Comparison of ENCODE assay signal across 24 mouse cellular contexts in the genomic region with DNA sequence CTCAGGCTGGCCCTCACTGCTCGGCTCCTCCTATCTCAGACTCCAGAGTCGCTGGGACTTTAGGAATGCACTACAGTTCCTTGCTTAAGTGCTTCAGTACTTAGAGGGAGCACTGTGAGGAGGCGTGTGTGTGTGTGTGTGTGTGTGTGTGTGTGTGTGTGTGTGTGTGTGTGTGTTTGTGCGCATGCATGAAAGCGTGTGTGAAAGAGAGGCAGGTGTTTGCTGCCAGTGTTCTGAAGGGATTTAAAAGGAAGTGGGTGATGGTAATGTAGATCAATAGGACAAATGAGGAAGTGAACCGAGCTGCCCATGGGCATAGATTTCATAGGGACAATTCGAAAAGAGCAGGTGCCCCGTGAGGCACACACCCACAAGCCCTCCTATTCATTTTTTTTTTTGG. TPM values are rescaled to one million over a fixed set of nuclear protein-coding genes. Genes with fewer than 3 reads are reported as not detected.
A peak's percentile ranks its signal among the peaks of the same experiment; 100 is the strongest.
DNase-seq lines count a peak whose midpoint lies in the region; ATAC-seq and TF ChIP-seq lines count a peak whose summit lies in the region.
"Had no signal": no experiment of that assay in that cellular context is flagged by ENCODE, and none has a peak within 500 bp of the region (broad histone marks: within the 10 kb centered on the region; RNA-seq: fewer than 3 reads in every experiment).

No protein-coding gene starts in this region.

- no peaks in the 10 kb centered on the region for H3K27me3 ChIP-seq in splenic B cell, adult 2 months (ENCODE audit: control insufficient read depth, insufficient read depth, low read length, poor library complexity, severe bottlenecking)
- no peaks in the 10 kb centered on the region for H3K27me3 ChIP-seq in midbrain, postnatal 0 days (ENCODE audit: insufficient read depth, low read length)
- H3K27me3 ChIP-seq: embryonic facial prominence, embryonic 15.5 days; hindbrain, embryonic 12.5 days; neural tube, embryonic 13.5 days had no signal

- peak; percentile 18 to 33; a peak in 2 of 4 replicates for ATAC-seq in hematopoietic stem cell, adult 5-6 weeks (replicated peaks in 1 of 2; ENCODE audit: insufficient read depth in 1 of 2, low FRiP score in 2 of 2, low TSS enrichment in 1 of 2, low read depth in 1 of 2, poor library complexity in 2 of 2, severe bottlenecking in 2 of 2)
- no peak for ATAC-seq in midbrain, postnatal 0 days (ENCODE audit: low FRiP score)

- no peak overlapping the region for H3K27ac ChIP-seq in midbrain, postnatal 0 days (ENCODE audit: low read depth, low read length)
- H3K27ac ChIP-seq: embryonic facial prominence, embryonic 15.5 days; gastrocnemius, adult 2 months; hindbrain, embryonic 12.5 days; left cerebral cortex, adult 2 months; limb, embryonic 10.5 days; midbrain, embryonic 10.5 days; neural tube, embryonic 13.5 days had no signal

- no peak for TF ChIP-seq CTCF in midbrain, postnatal 0 days (IDR thresholded peaks at IDR 0.05)

- 72% methylated on average over 8 of the region's 8 CpGs for WGBS in midbrain, postnatal 0 days

- DNase-seq in A20 (ENCODE audit: low read depth, low spot score) = peak; percentile 81
- peak; percentile 35 for DNase-seq in CD4-positive, CD25-positive, alpha-beta regulatory T cell, adult 2 months (ENCODE audit: low read depth, low spot score)
- DNase-seq in splenic B cell, adult 2 months (ENCODE audit: low read depth, low spot score) = peak; percentile 64
- DNase-seq in cerebellum, adult 11-12 months = no peak
- DNase-seq in cerebellum, adult 9-10 months = no peak
- DNase-seq in midbrain, postnatal 0 days (ENCODE audit: low spot score) = no peak
- no peak for DNase-seq in lung, postnatal 25 days (ENCODE audit: low spot score)
- DNase-seq: adrenal gland, postnatal 36 days; cerebellum, postnatal 10 days; gastrocnemius, adult 2 months; heart, postnatal 10 days; kidney, adult 9 months; kidney, postnatal 25 days; lung, adult 18-20 months; lung, postnatal 36 days had no signal

- H3K9me3 ChIP-seq in midbrain, postnatal 0 days (ENCODE audit: low read length) = no peaks in the 10 kb centered on the region
- H3K9me3 ChIP-seq: embryonic facial prominence, embryonic 15.5 days; hindbrain, embryonic 12.5 days; limb, embryonic 10.5 days; midbrain, embryonic 10.5 days; neural tube, embryonic 13.5 days had no signal

- no peak overlapping the region for H3K4me3 ChIP-seq in midbrain, postnatal 0 days (ENCODE audit: low read depth, low read length)
- H3K4me3 ChIP-seq: embryonic facial prominence, embryonic 15.5 days; gastrocnemius, adult 2 months; hindbrain, embryonic 12.5 days; left cerebral cortex, adult 2 months; limb, embryonic 10.5 days; midbrain, embryonic 10.5 days; neural tube, embryonic 13.5 days had no signal

- no peak overlapping the region for H3K4me2 ChIP-seq in midbrain, postnatal 0 days (ENCODE audit: low read depth, low read length, poor library complexity, severe bottlenecking)
- H3K4me2 ChIP-seq: embryonic facial prominence, embryonic 15.5 days; heart, embryonic 11.5 days; hindbrain, embryonic 12.5 days; neural tube, embryonic 13.5 days had no signal

- no peak overlapping the region for H3K9ac ChIP-seq in midbrain, postnatal 0 days (replicated peaks; ENCODE audit: low read length, poor library complexity, severe bottlenecking)
- H3K9ac ChIP-seq: embryonic facial prominence, embryonic 15.5 days; hindbrain, embryonic 12.5 days; neural tube, embryonic 13.5 days had no signal

- no peaks in the 10 kb centered on the region for H3K4me1 ChIP-seq in midbrain, postnatal 0 days (ENCODE audit: insufficient read depth, low read length)

- H3K36me3 ChIP-seq in splenic B cell, adult 2 months (ENCODE audit: control insufficient read depth, insufficient read depth, low read length, poor library complexity, severe bottlenecking) = no peaks in the 10 kb centered on the region
- H3K36me3 ChIP-seq in midbrain, postnatal 0 days (ENCODE audit: insufficient read depth, low read length) = no peaks in the 10 kb centered on the region
- H3K36me3 ChIP-seq: embryonic facial prominence, embryonic 15.5 days; hindbrain, embryonic 12.5 days; limb, embryonic 10.5 days; midbrain, embryonic 10.5 days; neural tube, embryonic 13.5 days had no signal

RNA-seq across cellular contexts. Expression of gene Lpar5, which starts 6.1 kb away (rescaled TPM):
- 8.0 and 8.8 TPM in 2 replicates for total RNA-seq in hematopoietic stem cell, adult 5-6 weeks (2017)
- 0.90 and 1.7 TPM in 2 replicates for total RNA-seq in midbrain, postnatal 0 days (2014; rRNA removed)
- 0.52 and 0.71 TPM in 2 replicates for polyA plus RNA-seq in midbrain, postnatal 0 days (2015; fragmentation: Nextera tagmentation; extraction: Ambion mirVana)
- total RNA-seq: gastrocnemius, adult 2 months; liver, adult 2 months had no signal

RNA-seq across cellular contexts. Expression of gene Chd4, which starts 22.0 kb away (rescaled TPM):
- 499 and 599 TPM in 2 replicates for total RNA-seq in hematopoietic stem cell, adult 5-6 weeks (2017)
- 117 and 133 TPM in 2 replicates for total RNA-seq in midbrain, postnatal 0 days (2014; rRNA removed)
- polyA plus RNA-seq in midbrain, postnatal 0 days (2015; fragmentation: Nextera tagmentation; extraction: Ambion mirVana) = 72.9 and 89.1 TPM in 2 replicates

RNA-seq across cellular contexts. Expression of gene Acrbp, which starts 24.3 kb away (rescaled TPM):
- total RNA-seq in hematopoietic stem cell, adult 5-6 weeks (2017) = 7.6 and 7.8 TPM in 2 replicates
- 6.9 and 12.6 TPM in 2 replicates for total RNA-seq in midbrain, postnatal 0 days (2014; rRNA removed)
- 7.2 and 7.8 TPM in 2 replicates for polyA plus RNA-seq in midbrain, postnatal 0 days (2015; fragmentation: Nextera tagmentation; extraction: Ambion mirVana)

RNA-seq across cellular contexts. Expression of gene Ing4, which starts 34.3 kb away (rescaled TPM):
- 92.9 and 101 TPM in 2 replicates for total RNA-seq in hematopoietic stem cell, adult 5-6 weeks (2017)
- 60.4 and 69.8 TPM in 2 replicates for total RNA-seq in midbrain, postnatal 0 days (2014; rRNA removed)
- 97.8 and 104 TPM in 2 replicates for polyA plus RNA-seq in midbrain, postnatal 0 days (2015; fragmentation: Nextera tagmentation; extraction: Ambion mirVana)

RNA-seq across cellular contexts. Expression of gene Nop2, which starts 57.9 kb away (rescaled TPM):
- 58.8 and 63.4 TPM in 2 replicates for total RNA-seq in hematopoietic stem cell, adult 5-6 weeks (2017)
- 34.5 and 45.8 TPM in 2 replicates for total RNA-seq in midbrain, postnatal 0 days (2014; rRNA removed)
- polyA plus RNA-seq in midbrain, postnatal 0 days (2015; fragmentation: Nextera tagmentation; extraction: Ambion mirVana) = 41.4 and 42.6 TPM in 2 replicates

Comparison
In these comparisons a context has a peak if more than half of its experiments do, and no peak if none do; other contexts are left out.
1. DNase-seq: peak in A20 (single experiment), CD4-positive, CD25-positive, alpha-beta regulatory T cell, adult 2 months (single experiment) and splenic B cell, adult 2 months (single experiment); none in cerebellum, adult 11-12 months (single experiment), cerebellum, adult 9-10 months (single experiment), midbrain, postnatal 0 days (single experiment) and lung, postnatal 25 days (single experiment).